Mouse (Mus musculus): ENCODE measurements around the gene Xpo6.

The Xpo6 gene

GRCm38 (mm10) chr7:126191471-126191870 is 8.8 kb downstream of the Xpo6 start:
- no peak for DNase-seq

DNA sequence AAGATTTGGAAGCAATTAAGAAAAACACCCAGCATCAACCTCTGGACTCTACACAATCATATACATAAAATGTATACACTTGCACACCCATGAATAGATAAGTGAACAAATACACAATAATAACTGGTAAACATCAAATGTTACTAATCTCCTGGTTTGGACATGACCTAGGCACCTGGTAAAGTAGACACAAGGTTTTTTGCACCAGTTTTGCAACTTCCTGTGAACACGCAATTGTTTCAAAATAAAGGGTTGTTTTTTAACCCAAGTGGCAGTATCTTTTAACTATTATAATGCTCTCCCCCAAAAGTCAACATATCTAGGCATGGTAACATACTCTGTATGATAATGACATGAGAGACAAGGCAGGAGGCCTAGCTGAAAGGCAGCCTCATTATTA is 10.8 kb downstream of the Xpo6 start:
- DNase-seq: no peak

DNA sequence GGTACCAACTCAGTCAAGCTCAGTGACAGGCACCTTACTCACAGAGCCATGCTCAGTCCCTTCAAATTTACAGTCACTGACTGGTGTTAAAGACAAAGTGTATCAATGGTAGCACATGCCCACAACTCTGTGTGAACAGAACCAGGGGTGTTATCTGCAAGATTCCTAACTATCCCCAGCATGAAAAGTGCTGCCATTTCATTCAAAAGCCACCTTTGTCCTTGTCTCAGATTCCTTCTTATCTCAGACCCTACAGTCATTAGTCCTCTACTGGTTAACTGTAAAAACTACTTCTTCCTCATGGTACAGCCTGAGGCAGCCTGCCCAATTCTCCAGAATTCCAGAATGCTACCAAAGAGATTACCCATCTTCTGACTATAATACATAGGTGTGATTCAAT is 14.3 kb downstream of the Xpo6 start:
- no peak for DNase-seq

DNA sequence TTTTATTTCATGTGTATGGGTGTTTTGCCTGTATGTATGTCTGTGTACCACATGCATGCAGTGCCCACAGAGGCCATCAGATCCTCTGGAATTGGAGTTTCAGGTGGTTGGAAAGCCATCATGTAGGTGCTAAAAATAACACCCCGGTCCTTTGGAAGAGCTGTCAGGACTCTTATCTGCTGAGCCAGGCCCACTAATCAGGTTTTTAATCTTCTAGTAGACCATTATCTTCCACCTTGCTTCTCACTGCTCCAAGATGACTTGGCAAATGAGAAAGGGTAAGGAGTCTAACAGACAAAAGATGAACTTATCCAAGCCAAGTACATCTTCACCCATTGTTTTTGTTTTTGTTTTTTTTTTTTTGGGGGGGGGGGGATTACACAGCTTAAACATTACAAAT is 16.7 kb downstream of the Xpo6 start:
- no peak for DNase-seq

- no peak for DNase-seq
Measured at GRCm38 (mm10) chr7:126181487-126181886, 18.8 kb downstream of the Xpo6 start.

DNA sequence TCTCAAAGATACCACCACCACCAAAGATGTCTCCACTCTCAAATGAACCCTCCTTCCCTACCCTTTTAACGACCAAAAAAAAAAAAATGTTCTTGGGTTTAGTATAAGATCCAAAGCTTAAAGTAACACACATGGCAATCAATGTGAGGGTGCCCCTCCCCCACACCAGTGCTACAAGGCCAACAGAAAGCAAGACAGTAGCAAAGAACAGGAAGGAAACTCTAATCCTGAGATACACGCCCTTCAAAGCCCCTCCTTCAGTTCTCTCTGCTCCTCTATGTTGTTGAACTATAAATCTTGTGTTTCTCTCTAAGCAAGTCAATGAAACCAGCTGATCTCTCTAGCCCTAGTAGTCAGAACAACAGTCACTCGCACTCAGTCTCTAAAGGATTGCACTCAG is 19.3 kb downstream of the Xpo6 start:
- no peak for DNase-seq

GRCm38 (mm10) chr7:126178804-126179203 is 21.5 kb downstream of the Xpo6 start:
- DNase-seq: no peak

- no peak for DNase-seq
Measured at GRCm38 (mm10) chr7:126175999-126176398, 24.3 kb downstream of the Xpo6 start.

DNA sequence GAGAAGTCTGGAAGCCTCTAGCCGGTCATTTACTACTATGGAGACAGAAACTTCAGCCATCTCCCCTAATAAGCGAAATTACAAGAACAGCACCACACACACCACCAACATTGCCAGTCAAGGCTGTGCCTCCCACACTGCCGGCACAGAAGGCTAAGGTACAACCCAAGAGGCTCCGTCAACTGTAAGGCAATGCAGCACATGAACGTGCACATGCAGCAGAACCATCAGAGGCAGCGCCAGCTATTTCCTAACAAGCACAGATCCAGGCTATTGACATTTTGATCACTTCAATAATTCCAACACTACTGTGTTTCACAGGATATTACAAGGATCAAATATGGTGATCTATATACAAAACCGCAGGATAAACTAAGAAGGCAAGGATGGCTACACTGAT is 24.8 kb downstream of the Xpo6 start:
- DNase-seq: no peak

DNA sequence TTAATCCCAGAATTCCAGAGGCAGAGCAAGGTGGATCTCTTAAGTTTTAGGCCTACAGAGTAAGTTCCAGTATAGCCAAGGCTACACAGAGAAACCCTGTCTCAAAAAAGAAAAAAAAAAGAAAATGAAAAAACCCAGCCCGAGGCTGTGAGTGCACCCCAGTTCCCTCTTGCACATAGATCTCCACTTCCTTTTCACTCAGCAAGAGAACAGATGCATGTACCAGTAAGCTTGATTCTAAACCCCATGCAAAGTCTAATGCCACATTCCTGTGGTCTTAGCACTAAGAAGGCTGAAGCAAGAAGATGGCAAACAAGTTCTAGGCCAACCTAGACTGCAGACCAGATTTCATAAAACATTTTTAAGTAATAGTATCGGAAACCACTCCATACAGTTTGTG is 25.4 kb downstream of the Xpo6 start:
- DNase-seq: no peak

DNA sequence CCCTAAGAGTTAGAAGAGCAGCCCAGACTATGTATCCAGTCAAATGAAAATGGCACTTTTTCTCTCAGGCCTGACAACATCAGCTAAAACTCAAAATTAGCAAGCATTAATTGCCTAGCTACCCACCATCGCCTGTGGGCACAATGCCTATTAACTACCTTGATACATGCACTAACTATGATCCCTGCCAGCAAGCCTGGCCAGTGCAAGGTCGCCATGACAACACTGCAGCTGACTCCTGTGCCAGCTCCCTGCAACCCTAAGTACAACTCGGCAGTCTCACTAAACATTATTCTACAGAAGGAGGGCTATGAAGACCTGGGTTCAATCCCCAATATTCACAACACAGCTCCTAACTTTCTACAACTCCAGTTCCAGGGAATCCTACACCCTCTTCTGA is 28.3 kb downstream of the Xpo6 start:
- DNase-seq: no peak

DNA sequence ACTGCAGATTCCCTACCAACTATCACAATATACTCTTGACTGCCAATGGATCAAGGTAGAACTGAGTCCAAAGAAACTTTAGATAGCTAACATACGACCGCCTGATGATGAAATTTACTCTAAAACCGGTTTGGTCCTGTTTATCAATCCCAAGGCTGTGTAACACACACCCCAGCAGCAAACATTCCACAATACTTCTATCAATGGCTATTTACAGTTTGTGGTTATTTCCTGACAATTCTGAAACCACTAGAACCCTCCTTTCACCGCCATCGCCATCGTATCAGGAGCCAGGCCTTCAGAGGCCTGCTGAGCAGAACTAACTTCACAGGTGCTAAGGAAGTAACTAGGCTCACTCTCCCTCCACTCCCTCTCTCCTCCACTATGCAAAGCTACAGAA is 31.7 kb downstream of the Xpo6 start:
- no peak for DNase-seq

GRCm38 (mm10) chr7:126167426-126167825 is 32.9 kb downstream of the Xpo6 start:
- DNase-seq: no peak

- DNase-seq: no peak
Measured at GRCm38 (mm10) chr7:126166571-126166970, 33.7 kb downstream of the Xpo6 start.

DNA sequence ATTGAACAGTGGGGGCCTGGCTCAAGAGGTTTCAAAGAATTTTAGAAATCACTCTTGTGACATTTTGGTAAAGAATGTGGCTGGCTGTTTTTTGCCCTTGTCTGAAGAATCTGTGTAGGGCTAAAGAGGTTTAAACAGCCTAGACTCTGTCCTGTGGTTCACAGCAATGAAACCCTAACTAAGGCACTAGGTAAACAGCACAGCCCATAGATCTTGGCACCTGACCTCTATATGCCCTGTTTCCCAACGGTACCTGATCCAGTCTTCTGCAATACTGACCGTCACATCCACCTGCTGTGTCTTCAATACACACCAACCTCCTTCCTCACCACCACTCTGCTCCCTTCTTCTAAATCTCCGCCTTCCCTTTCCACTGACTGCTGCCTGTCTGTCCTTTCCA is 42.1 kb downstream of the Xpo6 start:
- no peak for DNase-seq

- no peak for DNase-seq
Measured at GRCm38 (mm10) chr7:126155746-126156145, 44.6 kb downstream of the Xpo6 start.

- no peak for DNase-seq
Measured at GRCm38 (mm10) chr7:126154731-126155130, 45.6 kb downstream of the Xpo6 start.

GRCm38 (mm10) chr7:126152324-126152723 is 48.0 kb downstream of the Xpo6 start:
- DNase-seq: no peak

- DNase-seq: no peak
Measured at GRCm38 (mm10) chr7:126146156-126146555, 54.1 kb downstream of the Xpo6 start.

- DNase-seq: no peak
Measured at GRCm38 (mm10) chr7:126144364-126144763, 55.9 kb downstream of the Xpo6 start.

- DNase-seq: no peak
Measured at GRCm38 (mm10) chr7:126137850-126138249, 62.5 kb downstream of the Xpo6 start.

DNA sequence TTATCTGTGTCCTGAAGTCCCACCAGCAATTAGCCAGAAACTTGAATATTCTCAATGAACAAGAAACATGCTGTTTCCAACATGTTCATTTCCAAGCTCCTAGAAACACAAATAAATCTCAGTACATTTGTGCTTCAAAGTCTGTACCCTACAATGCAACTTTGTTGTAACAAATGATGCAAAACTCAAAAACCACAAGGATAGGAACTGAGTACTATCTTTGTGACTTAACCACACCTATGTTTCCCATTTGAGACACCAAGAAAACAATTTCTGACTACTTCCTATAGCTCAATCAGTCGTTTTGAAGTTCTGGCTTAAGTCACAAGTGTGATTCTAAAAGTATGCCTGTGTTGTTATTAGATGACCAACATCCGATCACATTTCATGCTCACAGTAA is 64.9 kb downstream of the Xpo6 start:
- DNase-seq: no peak

GRCm38 (mm10) chr7:126134634-126135321 is 65.5 kb downstream of the Xpo6 start:
- no peak for DNase-seq

GRCm38 (mm10) chr7:126127673-126128072 is 72.6 kb downstream of the Xpo6 start:
- DNase-seq: no peak

DNA sequence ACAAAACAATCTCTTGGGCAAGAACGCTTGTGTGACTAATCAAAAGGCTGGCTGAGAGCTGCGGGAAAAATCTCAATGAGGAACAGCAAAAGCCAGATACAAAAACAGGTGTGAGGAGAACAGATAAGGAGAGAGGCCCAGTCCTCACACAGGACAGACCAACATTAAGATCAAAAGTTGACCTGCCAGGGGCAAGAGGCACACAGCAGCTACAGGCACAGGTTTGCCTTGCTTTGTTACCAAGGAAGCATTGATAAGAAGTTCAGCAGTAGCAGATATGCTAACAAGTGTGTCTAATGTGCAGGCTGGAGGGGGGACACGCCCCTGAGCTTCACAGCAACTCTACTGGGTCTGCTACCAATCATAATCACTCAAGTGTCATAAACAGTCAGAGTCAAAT is 73.8 kb downstream of the Xpo6 start:
- DNase-seq: no peak

DNA sequence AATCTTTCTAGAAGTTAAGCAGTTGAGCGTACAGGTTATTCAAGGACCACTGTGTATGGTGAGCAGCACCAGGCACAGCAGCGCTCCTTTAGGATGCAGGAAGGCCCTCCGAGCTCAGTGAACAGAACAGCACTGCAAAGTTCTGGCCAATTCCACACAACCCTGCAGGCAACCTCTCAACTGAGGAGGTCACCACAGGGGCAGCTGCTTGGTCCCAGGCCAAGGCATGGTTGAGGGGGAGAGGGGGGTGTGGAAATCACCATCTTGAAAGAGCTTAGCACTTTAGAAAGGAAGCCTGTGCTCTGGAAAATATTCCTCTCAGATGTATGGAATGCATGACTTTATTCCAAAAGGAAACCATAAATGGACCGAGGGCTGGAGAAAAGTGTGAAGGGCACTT is 78.8 kb downstream of the Xpo6 start:
- no peak for DNase-seq
